Mouse (Mus musculus): ENCODE data around the gene C2cd6. TPM values are rescaled to one million over a fixed set of nuclear protein-coding genes. Genes with fewer than 3 reads are reported as not detected.

Gene C2cd6
- not detected for polyA plus RNA-seq (2017; shearing (Covaris generic))

GRCm38 (mm10) chr1:59094705-59095104, at the start of gene C2cd6:
Gene C2cd6, minus strand, starts transcription at chr1:59094900.

DNA sequence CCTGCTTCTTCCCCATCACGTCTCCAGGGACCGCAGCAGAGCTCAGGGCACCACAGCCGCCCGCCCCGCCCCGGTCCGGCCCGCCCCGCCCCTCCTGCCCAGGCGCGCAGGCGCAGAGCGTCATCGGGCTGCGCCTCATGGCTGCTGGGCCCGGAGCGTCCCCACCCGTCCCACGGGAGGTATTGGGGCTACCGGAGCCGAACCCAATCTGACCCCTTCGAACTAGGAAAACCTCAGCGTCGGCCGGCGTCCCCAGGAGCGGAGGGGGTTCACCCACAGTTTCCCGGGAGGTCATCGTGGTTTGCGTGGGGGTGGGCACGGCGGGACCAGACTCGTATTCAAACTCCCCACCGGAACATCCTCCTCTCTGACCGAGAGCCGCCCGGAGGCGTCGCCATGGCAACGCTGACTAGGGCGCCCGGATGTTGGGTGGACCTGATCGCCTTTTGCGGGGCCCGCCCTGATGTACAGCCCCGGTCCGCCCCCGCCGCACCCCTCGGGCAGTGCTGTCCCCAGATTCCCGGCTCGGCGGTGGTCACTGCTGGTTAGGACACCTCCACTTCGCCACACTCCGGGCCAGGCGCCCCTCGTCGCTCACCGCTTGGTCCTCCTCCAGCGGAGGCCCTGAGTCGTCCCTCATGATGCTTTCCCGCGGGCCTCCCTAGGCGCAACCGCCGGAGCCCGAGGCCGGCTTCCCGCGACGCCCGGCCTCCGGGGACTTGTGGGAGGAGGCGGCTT, 25.2 kb upstream of the C2cd6 start, which contains the start of gene Tmem237:
Gene Tmem237 (minus strand): TSS at position 689 of the 738 bp plus-strand sequence.

Other genes with a start within 250 kb of the C2cd6 start
- 40.4 TPM for gene Trak2, start 121.5 kb downstream of the C2cd6 start, polyA plus RNA-seq (2017; shearing (Covaris generic))
- gene Stradb, start 121.4 kb downstream of the C2cd6 start, polyA plus RNA-seq (2017; shearing (Covaris generic)) = 24.5 TPM
- gene Tmem237, start 25.5 kb upstream of the C2cd6 start, polyA plus RNA-seq (2017; shearing (Covaris generic)) = 13.9 TPM
- gene Mpp4, start 68.5 kb upstream of the C2cd6 start, polyA plus RNA-seq (2017; shearing (Covaris generic)) = 0.32 TPM
- gene Als2, start 142.3 kb upstream of the C2cd6 start, polyA plus RNA-seq (2017; shearing (Covaris generic)) = 13.9 TPM
- not detected for gene Cdk15, start 162.0 kb upstream of the C2cd6 start, polyA plus RNA-seq (2017; shearing (Covaris generic))

Data from activated CD4-positive, CD25-positive, alpha-beta regulatory T cell, adult 9 weeks (primary cell).